Mouse (Mus musculus): ENCODE measurements around the gene Wdr73. TPM values are rescaled to one million over a fixed set of nuclear protein-coding genes. Genes with fewer than 3 reads are reported as not detected.

The Wdr73 gene
- polyA plus RNA-seq, 1 experiment from 2014 or later = 41.6 TPM

- Histone ChIP-seq H3K27ac (ENCODE audit: low read depth, low read length) (no peak overlapping the region), H3K4me3 (ENCODE audit: low read depth, low read length) (no peak overlapping the region), H3K4me1 (replicated peaks; ENCODE audit: control insufficient read depth, insufficient read depth, low read length) (no peaks in the 10 kb centered on the region; the same call in 1 of the 2 replicates), H3K9ac (ENCODE audit: low read length) (no peak overlapping the region), H3K4me2 (ENCODE audit: low read depth, low read length, severe bottlenecking) (no peak overlapping the region), H3K9me3 (ENCODE audit: control insufficient read depth, low read length) (no peaks in the 10 kb centered on the region), H3K27me3 (ENCODE audit: control insufficient read depth, insufficient read depth, low read length) (no peaks in the 10 kb centered on the region), H3K36me3 (ENCODE audit: control insufficient read depth, insufficient read depth, low read length) (no peaks in the 10 kb centered on the region)
- DNase-seq (ENCODE audit: low spot score) = peak; percentile 84
- ATAC-seq (replicated peaks; ENCODE audit: low FRiP score) = no peak
- WGBS = 29% methylated on average over 6 of the region's 6 CpGs
Measured at GRCm38 (mm10) chr7:80857181-80857580, 43.9 kb downstream of the Wdr73 start.

GRCm38 (mm10) chr7:80855316-80855715, 45.8 kb downstream of the Wdr73 start:
- no peaks in the 10 kb centered on the region for H3K9me3 ChIP-seq (ENCODE audit: control insufficient read depth, low read length)
- ATAC-seq (replicated peaks; ENCODE audit: low FRiP score) (no peak), DNase-seq (ENCODE audit: low spot score) (no peak)
- no peak overlapping the region for H3K27ac ChIP-seq (ENCODE audit: low read depth, low read length)
- H3K9ac ChIP-seq (ENCODE audit: low read length) = no peak overlapping the region
- no peak overlapping the region for H3K4me2 ChIP-seq (ENCODE audit: low read depth, low read length, severe bottlenecking)
- no peak overlapping the region for H3K4me3 ChIP-seq (ENCODE audit: low read depth, low read length)
- no peaks in the 10 kb centered on the region for H3K4me1 ChIP-seq (replicated peaks; ENCODE audit: control insufficient read depth, insufficient read depth, low read length)
- H3K36me3 ChIP-seq (ENCODE audit: control insufficient read depth, insufficient read depth, low read length) = no peaks in the 10 kb centered on the region
- no peaks in the 10 kb centered on the region for H3K27me3 ChIP-seq (ENCODE audit: control insufficient read depth, insufficient read depth, low read length)

GRCm38 (mm10) chr7:80853218-80853617, 47.9 kb downstream of the Wdr73 start:
- H3K4me1 ChIP-seq (replicated peaks; ENCODE audit: control insufficient read depth, insufficient read depth, low read length) = no peaks in the 10 kb centered on the region
- H3K27ac ChIP-seq (ENCODE audit: low read depth, low read length) = no peak overlapping the region
- H3K36me3 ChIP-seq (ENCODE audit: control insufficient read depth, insufficient read depth, low read length) = no peaks in the 10 kb centered on the region
- DNase-seq (ENCODE audit: low spot score) (no peak), ATAC-seq (replicated peaks; ENCODE audit: low FRiP score) (no peak)
- no peaks in the 10 kb centered on the region for H3K27me3 ChIP-seq (ENCODE audit: control insufficient read depth, insufficient read depth, low read length)
- no peak overlapping the region for H3K4me2 ChIP-seq (ENCODE audit: low read depth, low read length, severe bottlenecking)
- no peak overlapping the region for H3K9ac ChIP-seq (ENCODE audit: low read length)
- WGBS = 88% methylated on average over 3 of the region's 3 CpGs
- no peak overlapping the region for H3K4me3 ChIP-seq (ENCODE audit: low read depth, low read length)
- H3K9me3 ChIP-seq (ENCODE audit: control insufficient read depth, low read length) = no peaks in the 10 kb centered on the region

DNA sequence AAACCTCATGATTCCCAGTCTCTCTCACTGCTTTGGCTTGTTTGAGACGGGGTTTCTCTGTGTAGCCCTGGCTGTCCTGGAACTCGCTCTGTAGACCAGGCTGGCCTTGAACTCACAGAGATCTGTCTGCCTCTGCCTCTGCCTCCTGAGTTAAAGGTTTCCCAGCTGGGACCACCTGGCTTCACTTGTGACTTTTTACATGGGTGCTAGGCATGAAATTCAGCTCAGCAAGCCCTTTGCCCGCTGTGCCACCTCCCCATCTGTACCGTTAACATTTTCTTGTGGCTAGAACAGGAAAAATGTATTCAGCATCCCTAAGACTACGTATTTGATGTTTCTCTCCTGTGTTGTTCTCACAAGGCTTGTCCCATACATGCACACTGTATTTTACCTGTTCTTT, 50.5 kb downstream of the Wdr73 start:
- Histone ChIP-seq H3K4me1 (replicated peaks; ENCODE audit: control insufficient read depth, insufficient read depth, low read length) (no peaks in the 10 kb centered on the region), H3K4me3 (ENCODE audit: low read depth, low read length) (no peak overlapping the region), H3K27me3 (ENCODE audit: control insufficient read depth, insufficient read depth, low read length) (no peaks in the 10 kb centered on the region), H3K9me3 (ENCODE audit: control insufficient read depth, low read length) (no peaks in the 10 kb centered on the region), H3K36me3 (ENCODE audit: control insufficient read depth, insufficient read depth, low read length) (no peaks in the 10 kb centered on the region), H3K4me2 (ENCODE audit: low read depth, low read length, severe bottlenecking) (no peak overlapping the region), H3K9ac (ENCODE audit: low read length) (no peak overlapping the region), H3K27ac (ENCODE audit: low read depth, low read length) (no peak overlapping the region)
- DNase-seq (ENCODE audit: low spot score) (no peak), ATAC-seq (replicated peaks; ENCODE audit: low FRiP score) (no peak)
- WGBS = 83% methylated on average over 5 of the region's 5 CpGs

GRCm38 (mm10) chr7:80849710-80850109, 51.4 kb downstream of the Wdr73 start:
- H3K27ac ChIP-seq (ENCODE audit: low read depth, low read length) = no peak overlapping the region
- no peak overlapping the region for H3K4me3 ChIP-seq (ENCODE audit: low read depth, low read length)
- DNase-seq (ENCODE audit: low spot score) (no peak), ATAC-seq (replicated peaks; ENCODE audit: low FRiP score) (peak; percentile 53; the same call in 1 of the 2 replicates)
- no peaks in the 10 kb centered on the region for H3K27me3 ChIP-seq (ENCODE audit: control insufficient read depth, insufficient read depth, low read length)
- H3K9me3 ChIP-seq (ENCODE audit: control insufficient read depth, low read length) = no peaks in the 10 kb centered on the region
- H3K36me3 ChIP-seq (ENCODE audit: control insufficient read depth, insufficient read depth, low read length) = no peaks in the 10 kb centered on the region
- no peaks in the 10 kb centered on the region for H3K4me1 ChIP-seq (replicated peaks; ENCODE audit: control insufficient read depth, insufficient read depth, low read length)
- WGBS = 31% methylated on average over 4 of the region's 4 CpGs
- H3K9ac ChIP-seq (ENCODE audit: low read length) = no peak overlapping the region
- no peak overlapping the region for H3K4me2 ChIP-seq (ENCODE audit: low read depth, low read length, severe bottlenecking)

- WGBS = 93% methylated on average over 2 of the region's 2 CpGs
- Histone ChIP-seq H3K4me1 (replicated peaks; ENCODE audit: control insufficient read depth, insufficient read depth, low read length) (no peaks in the 10 kb centered on the region), H3K27ac (ENCODE audit: low read depth, low read length) (no peak overlapping the region), H3K9me3 (ENCODE audit: control insufficient read depth, low read length) (no peaks in the 10 kb centered on the region), H3K36me3 (ENCODE audit: control insufficient read depth, insufficient read depth, low read length) (no peaks in the 10 kb centered on the region), H3K4me2 (ENCODE audit: low read depth, low read length, severe bottlenecking) (no peak overlapping the region), H3K27me3 (ENCODE audit: control insufficient read depth, insufficient read depth, low read length) (no peaks in the 10 kb centered on the region), H3K4me3 (ENCODE audit: low read depth, low read length) (no peak overlapping the region), H3K9ac (ENCODE audit: low read length) (no peak overlapping the region)
- no peak for DNase-seq (ENCODE audit: low spot score)
- ATAC-seq (replicated peaks; ENCODE audit: low FRiP score) = no peak
Measured at GRCm38 (mm10) chr7:80849267-80849666, 51.8 kb downstream of the Wdr73 start.

DNA sequence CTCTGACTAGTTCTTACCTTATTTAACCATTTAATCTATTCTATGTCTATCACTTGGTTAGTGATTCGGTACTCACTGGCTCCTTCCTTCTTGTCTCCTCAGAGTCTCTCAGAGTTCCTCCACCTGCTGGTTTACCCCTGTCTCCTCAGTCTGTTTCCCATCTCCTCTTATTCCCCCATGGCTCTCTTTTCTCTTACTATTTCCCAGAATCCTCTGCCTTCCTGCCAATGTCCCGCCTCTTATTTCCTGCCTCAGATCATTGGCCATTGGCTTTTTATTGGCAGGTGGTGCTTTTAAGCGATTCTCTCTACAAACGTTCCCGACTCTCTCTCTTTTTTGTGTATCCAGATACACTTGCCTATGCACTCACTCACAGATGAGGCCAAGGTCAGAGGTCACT, 54.4 kb downstream of the Wdr73 start:
- no peak overlapping the region for H3K4me3 ChIP-seq (ENCODE audit: low read depth, low read length)
- no peaks in the 10 kb centered on the region for H3K36me3 ChIP-seq (ENCODE audit: control insufficient read depth, insufficient read depth, low read length)
- no peaks in the 10 kb centered on the region for H3K9me3 ChIP-seq (ENCODE audit: control insufficient read depth, low read length)
- 90% methylated on average over 5 of the region's 5 CpGs for WGBS
- no peaks in the 10 kb centered on the region for H3K4me1 ChIP-seq (replicated peaks; ENCODE audit: control insufficient read depth, insufficient read depth, low read length)
- ATAC-seq (replicated peaks; ENCODE audit: low FRiP score) (no peak), DNase-seq (ENCODE audit: low spot score) (no peak)
- H3K9ac ChIP-seq (ENCODE audit: low read length) = no peak overlapping the region
- H3K27ac ChIP-seq (ENCODE audit: low read depth, low read length) = no peak overlapping the region
- H3K4me2 ChIP-seq (ENCODE audit: low read depth, low read length, severe bottlenecking) = no peak overlapping the region
- H3K27me3 ChIP-seq (ENCODE audit: control insufficient read depth, insufficient read depth, low read length) = no peaks in the 10 kb centered on the region

DNA sequence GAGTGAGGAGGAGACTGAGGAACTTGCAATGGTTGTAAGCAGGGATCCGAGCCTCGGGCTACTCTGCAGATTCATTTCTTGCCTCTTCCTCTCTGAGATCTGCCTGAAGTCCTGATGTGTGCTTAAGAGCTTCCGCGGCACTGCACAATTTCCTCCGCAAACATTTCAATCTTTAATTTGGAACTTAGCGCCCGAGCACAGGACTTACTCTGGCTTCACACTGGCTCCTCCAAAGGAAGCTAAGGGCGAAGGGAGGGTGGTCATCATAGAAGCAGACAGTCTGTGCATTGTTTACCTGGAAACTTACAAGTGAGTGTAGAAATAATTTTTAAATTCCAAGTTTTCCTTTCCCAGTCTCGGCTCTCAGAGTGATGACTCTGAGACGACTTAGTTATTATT, 54.8 kb downstream of the Wdr73 start:
- no peak overlapping the region for H3K4me3 ChIP-seq (ENCODE audit: low read depth, low read length)
- H3K36me3 ChIP-seq (ENCODE audit: control insufficient read depth, insufficient read depth, low read length) = no peaks in the 10 kb centered on the region
- H3K4me2 ChIP-seq (ENCODE audit: low read depth, low read length, severe bottlenecking) = no peak overlapping the region
- H3K4me1 ChIP-seq (replicated peaks; ENCODE audit: control insufficient read depth, insufficient read depth, low read length) = no peaks in the 10 kb centered on the region
- ATAC-seq (replicated peaks; ENCODE audit: low FRiP score) (no peak), DNase-seq (ENCODE audit: low spot score) (no peak)
- H3K9ac ChIP-seq (ENCODE audit: low read length) = no peak overlapping the region
- H3K27ac ChIP-seq (ENCODE audit: low read depth, low read length) = no peak overlapping the region
- no peaks in the 10 kb centered on the region for H3K27me3 ChIP-seq (ENCODE audit: control insufficient read depth, insufficient read depth, low read length)
- no peaks in the 10 kb centered on the region for H3K9me3 ChIP-seq (ENCODE audit: control insufficient read depth, low read length)
- WGBS = 90% methylated on average over 10 of the region's 10 CpGs

DNA sequence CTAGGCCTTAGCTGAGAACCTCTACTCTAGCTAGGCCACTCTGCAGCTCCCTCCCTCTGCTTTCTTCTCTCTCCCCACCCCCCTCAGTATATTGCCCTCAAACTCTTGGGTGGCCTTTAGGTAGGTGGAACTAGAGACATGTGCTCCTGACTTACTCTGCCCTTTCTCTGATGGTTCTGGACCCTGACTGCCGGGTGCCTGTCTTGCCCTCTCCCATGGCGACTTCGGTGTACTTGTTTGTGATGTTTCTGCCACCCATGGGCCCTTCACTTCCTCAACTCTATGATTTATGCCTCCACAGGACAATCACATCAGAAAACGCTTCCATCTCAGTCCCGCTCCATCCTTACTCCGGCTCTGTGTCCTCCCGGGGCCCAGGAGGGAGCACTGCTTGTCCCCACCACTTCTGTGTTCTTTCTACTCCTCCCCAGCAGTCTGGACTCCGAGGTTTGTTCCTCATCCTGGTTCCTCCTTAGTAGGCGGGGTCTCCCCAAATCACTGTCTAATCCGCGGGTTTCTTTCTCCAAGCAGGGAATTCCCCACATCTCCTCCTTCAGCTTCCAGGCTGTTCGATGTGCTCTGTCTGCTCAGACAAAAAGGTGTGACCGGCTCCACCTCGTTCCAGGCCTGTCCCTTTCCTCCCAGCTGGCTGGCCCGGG, 55.3 kb downstream of the Wdr73 start:
- H3K4me1 ChIP-seq (replicated peaks; ENCODE audit: control insufficient read depth, insufficient read depth, low read length) = no peaks in the 10 kb centered on the region
- H3K27me3 ChIP-seq (ENCODE audit: control insufficient read depth, insufficient read depth, low read length) = no peaks in the 10 kb centered on the region
- no peaks in the 10 kb centered on the region for H3K9me3 ChIP-seq (ENCODE audit: control insufficient read depth, low read length)
- H3K4me3 ChIP-seq (ENCODE audit: low read depth, low read length) = no peak overlapping the region
- ATAC-seq (replicated peaks; ENCODE audit: low FRiP score) (no peak), DNase-seq (ENCODE audit: low spot score) (no peak)
- H3K4me2 ChIP-seq (ENCODE audit: low read depth, low read length, severe bottlenecking) = no peak overlapping the region
- H3K9ac ChIP-seq (ENCODE audit: low read length) = no peak overlapping the region
- no peaks in the 10 kb centered on the region for H3K36me3 ChIP-seq (ENCODE audit: control insufficient read depth, insufficient read depth, low read length)
- no peak overlapping the region for H3K27ac ChIP-seq (ENCODE audit: low read depth, low read length)
- 80% methylated on average over 15 of the region's 15 CpGs for WGBS
